Mouse (Mus musculus) liver, embryonic 14.5 days (tissue): ENCODE data around the gene Cmah. TPM values are rescaled to one million over a fixed set of nuclear protein-coding genes. Genes with fewer than 3 reads are reported as not detected.

Experiments used
- ATAC-seq: fragments of 200-750 bp; cut with Nextera tagmentation; 2 replicates; pipeline ENCODE4 v1.8.0; 2017; ENCODE audit warnings: moderate number of reproducible peaks, mild to moderate bottlenecking, moderate library complexity; ENCODE audit not compliant: insufficient read depth
- DNase-seq, 3 experiments: peaks; one replicate each; pipeline ENCODE4 v3.0.0-alpha.2; 2012 to 2013; ENCODE audit warnings: low read depth in 3 of 3, low spot score in 3 of 3
- H3K27ac ChIP-seq: fragments of 300-500 bp; sonication (generic); 2 replicates; pipeline ENCODE4 v1.5.1; 2014; ENCODE audit warnings: moderate library complexity, mild to moderate bottlenecking, control low read depth, inconsistent platforms
- H3K27me3 ChIP-seq: fragments of 300-500 bp; sonication (generic); 2 replicates; pipeline ENCODE4 v1.6.1; 2014; ENCODE audit warnings: mild to moderate bottlenecking, low read length, moderate library complexity; ENCODE audit not compliant: control insufficient read depth, insufficient read depth
- H3K36me3 ChIP-seq: fragments of 300-500 bp; sonication (generic); replicated peaks from 2 replicates; pipeline ENCODE4 v1.6.1; 2014; ENCODE audit warnings: low read depth; ENCODE audit not compliant: control insufficient read depth, insufficient read depth
- H3K4me1 ChIP-seq, 2 experiments: fragments of 200-500 bp in 1 of 2; fragments of 300-500 bp in 1 of 2; sonication (generic) in 1 of 2; replicated peaks; 2 replicates each; pipeline ENCODE4 v1.6.1; 2012 to 2014; ENCODE audit warnings: antibody characterized with exemption in 1 of 2, inconsistent platforms in 1 of 2, low read length in 1 of 2; ENCODE audit not compliant: control insufficient read depth in 2 of 2, insufficient read depth in 2 of 2
- H3K4me2 ChIP-seq: fragments of 300-500 bp; sonication (generic); 2 replicates; pipeline ENCODE4 v1.6.1; 2014; ENCODE audit warnings: low read depth, mild to moderate bottlenecking, control low read depth, moderate library complexity
- H3K4me3 ChIP-seq, 2 experiments: fragments of 200-500 bp in 1 of 2; fragments of 300-500 bp in 1 of 2; sonication (generic) in 1 of 2; 2 replicates each; pipeline ENCODE4 v1.5.1; 2012 to 2014; ENCODE audit warnings: low read depth in 2 of 2, low read length in 2 of 2, mild to moderate bottlenecking in 2 of 2, control low read depth in 1 of 2, inconsistent platforms in 1 of 2, moderate library complexity in 1 of 2; ENCODE audit not compliant: insufficient read depth in 1 of 2
- H3K9ac ChIP-seq: fragments of 300-500 bp; sonication (generic); replicated peaks from 2 replicates; pipeline ENCODE4 v1.6.1; 2014; ENCODE audit warnings: mild to moderate bottlenecking, control low read depth, moderate library complexity
- H3K9me3 ChIP-seq: fragments of 300-500 bp; sonication (generic); 2 replicates; pipeline ENCODE4 v1.6.1; 2016; ENCODE audit warnings: low read length, mixed read lengths; ENCODE audit not compliant: control insufficient read depth
- CTCF ChIP-seq: IDR thresholded peaks from 2 replicates; pipeline ENCODE4 v1.5.1; 2016; ENCODE audit warnings: antibody characterized with exemption, low read depth, control low read depth
- EP300 ChIP-seq: IDR thresholded peaks from 2 replicates; pipeline ENCODE4 v1.6.1; 2016; ENCODE audit warnings: antibody characterized with exemption, low read depth
- WGBS: fragments of 180-500 bp; shearing (Covaris S2); extraction: QIAGEN DNeasy Blood & Tissue Kit; methylation state at CpG from one replicate; pipeline ENCODE4 v1.1.7; 2014; ENCODE audit not compliant: insufficient replicate concordance; 5-methylcytosine and 5-hydroxymethylcytosine counted together
- polyA plus RNA-seq, 2 experiments: library from polyadenylated mRNA; depleted of rRNA in 1 of 2; stranded (reverse) in 1 of 2; unstranded in 1 of 2; fragments of >200 nt; fragmentation: Nextera tagmentation in 1 of 2; extraction: Ambion mirVana in 1 of 2; gene quantifications; 2 replicates each; pipeline versions ENCODE4 v1.2.1 to v1.2.3; 2012 to 2014

Gene Cmah
- polyA plus RNA-seq, 2 experiments, result 0.42 to 0.46 TPM

DNA sequence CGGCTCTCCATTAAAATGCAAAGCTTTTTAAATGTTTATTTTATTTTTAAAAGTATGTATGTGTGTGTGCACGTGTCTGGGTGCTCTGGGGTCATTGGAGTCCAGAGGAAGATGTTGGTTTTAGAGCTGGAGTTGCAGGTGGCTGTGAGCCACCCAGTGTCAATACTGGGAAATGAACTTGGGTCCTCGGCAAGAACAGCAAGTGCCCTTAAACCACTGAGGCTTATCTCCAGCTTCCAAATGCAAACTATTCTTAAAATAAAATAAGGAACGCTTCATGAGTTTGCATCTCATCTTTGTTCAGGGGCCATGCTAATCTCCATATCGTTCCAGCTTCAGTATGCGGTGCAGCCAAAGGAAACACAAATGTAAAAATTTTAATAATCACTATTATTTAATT is 159.2 kb downstream of the Cmah start:
- Histone ChIP-seq H3K9me3 (no peaks in the 10 kb centered on the region), H3K4me3 (no peak overlapping the region), H3K4me1 (peaks cover 2 to 25% of the 10 kb centered on the region in 2 experiments; a peak in 3 of 4 replicates), H3K9ac (no peak overlapping the region), H3K27ac (no peak overlapping the region), H3K4me2 (no peak overlapping the region), H3K27me3 (no peaks in the 10 kb centered on the region), H3K36me3 (no peaks in the 10 kb centered on the region)
- TF ChIP-seq CTCF (peak; percentile 30; the same call in 1 of the 2 replicates), EP300 (no peak)
- ATAC-seq (no peak; the same call in 1 of the 2 replicates), DNase-seq (no peak)
- 18% methylated on average over 6 of the region's 6 CpGs for WGBS

DNA sequence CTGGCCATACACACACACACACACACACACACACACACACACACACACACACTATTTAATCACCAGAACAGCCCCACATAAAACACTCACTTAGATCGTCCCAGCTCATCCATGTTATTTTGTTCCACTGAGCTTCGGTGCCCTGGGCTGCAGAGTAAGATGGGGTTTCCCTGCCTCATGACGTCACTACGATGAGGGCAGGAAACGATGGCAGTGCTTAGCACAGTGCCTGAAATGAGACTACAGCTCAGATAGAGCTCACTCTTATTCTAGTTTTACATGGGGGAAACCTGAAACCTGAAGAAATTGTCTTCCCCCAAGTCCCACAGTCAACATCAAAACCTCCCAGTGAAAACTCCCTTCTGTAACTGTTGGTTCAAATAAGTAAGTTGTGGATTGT is 159.9 kb downstream of the Cmah start:
- Histone ChIP-seq H3K9me3 (no peaks in the 10 kb centered on the region), H3K9ac (no peak overlapping the region), H3K27me3 (no peaks in the 10 kb centered on the region), H3K27ac (no peak overlapping the region), H3K4me1 (peaks cover 8 to 31% of the 10 kb centered on the region in 2 experiments), H3K4me2 (no peak overlapping the region), H3K4me3 (no peak overlapping the region), H3K36me3 (no peaks in the 10 kb centered on the region)
- WGBS, result 59% methylated on average over 5 of the region's 5 CpGs
- TF ChIP-seq CTCF (no peak), EP300 (no peak)
- DNase-seq (no peak), ATAC-seq (no peak)

DNA sequence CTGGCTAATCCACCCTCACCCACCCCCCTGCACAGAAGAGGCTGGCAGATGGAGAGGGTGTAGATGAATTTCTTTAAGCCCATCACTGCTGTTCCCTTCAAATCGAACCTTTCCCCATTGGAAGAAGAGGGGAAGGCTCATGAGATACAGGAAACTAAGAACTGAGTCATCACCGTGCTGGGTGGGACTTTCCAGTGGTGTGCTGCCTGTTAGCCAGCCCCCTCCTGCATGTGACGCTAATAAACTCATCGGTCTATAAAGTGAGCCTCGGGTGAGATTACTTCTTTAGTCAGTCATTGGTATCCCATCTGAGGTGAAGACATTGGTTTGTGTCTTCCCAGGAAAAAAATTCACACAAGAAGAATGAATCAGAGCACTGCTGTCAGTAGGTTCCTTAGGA is 160.3 kb downstream of the Cmah start:
- no peaks in the 10 kb centered on the region for H3K9me3 ChIP-seq
- H3K36me3 ChIP-seq, result no peaks in the 10 kb centered on the region
- DNase-seq (no peak), ATAC-seq (no peak)
- H3K27me3 ChIP-seq, result no peaks in the 10 kb centered on the region
- H3K9ac ChIP-seq, result no peak overlapping the region
- H3K27ac ChIP-seq, result no peak overlapping the region
- peaks cover 13 to 36% of the 10 kb centered on the region in 2 experiments for H3K4me1 ChIP-seq
- no peak overlapping the region for H3K4me2 ChIP-seq
- no peak for TF ChIP-seq CTCF
- no peak for TF ChIP-seq EP300
- WGBS, result 64% methylated on average over 5 of the region's 5 CpGs
- H3K4me3 ChIP-seq, result no peak overlapping the region

GRCm38 (mm10) chr13:24488526-24489070 is 161.4 kb downstream of the Cmah start:
- ATAC-seq (no peak), DNase-seq (no peak)
- Histone ChIP-seq H3K4me1 (peaks cover 17 to 43% of the 10 kb centered on the region in 2 experiments), H3K27me3 (no peaks in the 10 kb centered on the region), H3K4me2 (no peak overlapping the region), H3K4me3 (no peak overlapping the region), H3K9me3 (no peaks in the 10 kb centered on the region), H3K36me3 (no peaks in the 10 kb centered on the region), H3K9ac (no peak overlapping the region), H3K27ac (no peak overlapping the region)
- 77% methylated on average over 4 of the region's 4 CpGs for WGBS
- TF ChIP-seq EP300 (no peak), CTCF (no peak)

- TF ChIP-seq EP300 (0 out of 2 replicates have a peak, but pooled peaks have one; percentile 23), CTCF (no peak)
- ATAC-seq (no peak), DNase-seq (no peak)
- Histone ChIP-seq H3K4me3 (no peak overlapping the region), H3K4me2 (no peak overlapping the region), H3K27ac (no peak overlapping the region), H3K4me1 (peaks cover 17 to 41% of the 10 kb centered on the region in 2 experiments), H3K9me3 (no peaks in the 10 kb centered on the region), H3K9ac (no peak overlapping the region), H3K27me3 (no peaks in the 10 kb centered on the region), H3K36me3 (no peaks in the 10 kb centered on the region)
- 53% methylated on average over 3 of the region's 3 CpGs for WGBS
Measured at GRCm38 (mm10) chr13:24489515-24489914, 162.3 kb downstream of the Cmah start.
